Mouse (Mus musculus) liver, embryonic 14.5 days (tissue): ENCODE measurements around the gene Zscan26. TPM values are rescaled to one million over a fixed set of nuclear protein-coding genes. Genes with fewer than 3 reads are reported as not detected.
"Not testable (repeated sequence)": the region's sequence is repeated elsewhere in the genome, so short reads cannot be mapped to it uniquely, and the experiment has no call there.

ENCODE experiments used
- ATAC-seq: fragments of 200-750 bp; cut with Nextera tagmentation; 2 replicates; pipeline ENCODE4 v1.8.0; 2017; ENCODE audit warnings: moderate number of reproducible peaks, mild to moderate bottlenecking, moderate library complexity; ENCODE audit not compliant: insufficient read depth
- DNase-seq, 3 experiments: peaks; one replicate each; pipeline ENCODE4 v3.0.0-alpha.2; 2012 to 2013; ENCODE audit warnings: low read depth in 3 of 3, low spot score in 3 of 3
- H3K27ac ChIP-seq: fragments of 300-500 bp; sonication (generic); 2 replicates; pipeline ENCODE4 v1.5.1; 2014; ENCODE audit warnings: moderate library complexity, mild to moderate bottlenecking, control low read depth, inconsistent platforms
- H3K27me3 ChIP-seq: fragments of 300-500 bp; sonication (generic); 2 replicates; pipeline ENCODE4 v1.6.1; 2014; ENCODE audit warnings: mild to moderate bottlenecking, low read length, moderate library complexity; ENCODE audit not compliant: control insufficient read depth, insufficient read depth
- H3K36me3 ChIP-seq: fragments of 300-500 bp; sonication (generic); replicated peaks from 2 replicates; pipeline ENCODE4 v1.6.1; 2014; ENCODE audit warnings: low read depth; ENCODE audit not compliant: control insufficient read depth, insufficient read depth
- H3K4me1 ChIP-seq, 2 experiments: fragments of 200-500 bp in 1 of 2; fragments of 300-500 bp in 1 of 2; sonication (generic) in 1 of 2; replicated peaks; 2 replicates each; pipeline ENCODE4 v1.6.1; 2012 to 2014; ENCODE audit warnings: antibody characterized with exemption in 1 of 2, inconsistent platforms in 1 of 2, low read length in 1 of 2; ENCODE audit not compliant: control insufficient read depth in 2 of 2, insufficient read depth in 2 of 2
- H3K4me2 ChIP-seq: fragments of 300-500 bp; sonication (generic); 2 replicates; pipeline ENCODE4 v1.6.1; 2014; ENCODE audit warnings: low read depth, mild to moderate bottlenecking, control low read depth, moderate library complexity
- H3K4me3 ChIP-seq, 2 experiments: fragments of 200-500 bp in 1 of 2; fragments of 300-500 bp in 1 of 2; sonication (generic) in 1 of 2; 2 replicates each; pipeline ENCODE4 v1.5.1; 2012 to 2014; ENCODE audit warnings: low read depth in 2 of 2, low read length in 2 of 2, mild to moderate bottlenecking in 2 of 2, control low read depth in 1 of 2, inconsistent platforms in 1 of 2, moderate library complexity in 1 of 2; ENCODE audit not compliant: insufficient read depth in 1 of 2
- H3K9ac ChIP-seq: fragments of 300-500 bp; sonication (generic); replicated peaks from 2 replicates; pipeline ENCODE4 v1.6.1; 2014; ENCODE audit warnings: mild to moderate bottlenecking, control low read depth, moderate library complexity
- H3K9me3 ChIP-seq: fragments of 300-500 bp; sonication (generic); 2 replicates; pipeline ENCODE4 v1.6.1; 2016; ENCODE audit warnings: low read length, mixed read lengths; ENCODE audit not compliant: control insufficient read depth
- CTCF ChIP-seq: IDR thresholded peaks from 2 replicates; pipeline ENCODE4 v1.5.1; 2016; ENCODE audit warnings: antibody characterized with exemption, low read depth, control low read depth
- EP300 ChIP-seq: IDR thresholded peaks from 2 replicates; pipeline ENCODE4 v1.6.1; 2016; ENCODE audit warnings: antibody characterized with exemption, low read depth
- WGBS: fragments of 180-500 bp; shearing (Covaris S2); extraction: QIAGEN DNeasy Blood & Tissue Kit; methylation state at CpG from one replicate; pipeline ENCODE4 v1.1.7; 2014; ENCODE audit not compliant: insufficient replicate concordance; 5-methylcytosine and 5-hydroxymethylcytosine counted together
- polyA plus RNA-seq, 2 experiments: library from polyadenylated mRNA; depleted of rRNA in 1 of 2; stranded (reverse) in 1 of 2; unstranded in 1 of 2; fragments of >200 nt; fragmentation: Nextera tagmentation in 1 of 2; extraction: Ambion mirVana in 1 of 2; gene quantifications; 2 replicates each; pipeline versions ENCODE4 v1.2.1 to v1.2.3; 2012 to 2014

Gene Zscan26
- polyA plus RNA-seq, 2 experiments, result 4.2 to 9.5 TPM

GRCm38 (mm10) chr13:21401636-21402286 is 51.8 kb downstream of the Zscan26 start:
- peak overlapping the region; percentile 86 for H3K9ac ChIP-seq
- TF ChIP-seq EP300 (no peak), CTCF (no peak)
- no peak for DNase-seq
- 7% methylated on average over 12 of the region's 12 CpGs for whole genome bisulfite sequencing
- peak; percentile 40; the same call in 1 of the 2 replicates for ATAC-seq
- H3K4me2 ChIP-seq, result peak overlapping the region; percentile 88
- peaks cover 6 to 9% of the 10 kb centered on the region in 2 experiments; a peak in 3 of 4 replicates for H3K4me1 ChIP-seq
- no peaks in the 10 kb centered on the region for H3K27me3 ChIP-seq
- no peaks in the 10 kb centered on the region for H3K9me3 ChIP-seq
- peaks cover 8% of the 10 kb centered on the region for H3K36me3 ChIP-seq
- H3K4me3 ChIP-seq, result peak overlapping the region; percentile 72 to 80
- H3K27ac ChIP-seq, result peak overlapping the region; percentile 63

- ATAC-seq, result no peak
- peaks cover 10% of the 10 kb centered on the region for H3K36me3 ChIP-seq
- H3K27me3 ChIP-seq, result no peaks in the 10 kb centered on the region
- peak overlapping the region; percentile 88 for H3K4me2 ChIP-seq
- H3K9me3 ChIP-seq, result no peaks in the 10 kb centered on the region
- peak overlapping the region; percentile 63 for H3K27ac ChIP-seq
- peaks cover 6 to 9% of the 10 kb centered on the region in 2 experiments; a peak in 3 of 4 replicates for H3K4me1 ChIP-seq
- no peak for DNase-seq
- peak overlapping the region; percentile 86 for H3K9ac ChIP-seq
- WGBS, result 63% methylated on average over 3 of the region's 3 CpGs
- TF ChIP-seq CTCF (no peak), EP300 (no peak)
- peak overlapping the region; percentile 72 to 80; a peak in 3 of 4 replicates for H3K4me3 ChIP-seq
These were observed 52.4 kb downstream of the Zscan26 start for GRCm38 (mm10) chr13:21401166-21401565.

- H3K4me1 ChIP-seq, result peaks cover 6% of the 10 kb centered on the region in 2 experiments; a peak in 3 of 4 replicates
- no peak overlapping the region for H3K4me2 ChIP-seq
- TF ChIP-seq EP300 (no peak), CTCF (no peak)
- H3K27me3 ChIP-seq, result no peaks in the 10 kb centered on the region
- DNase-seq (no peak), ATAC-seq (no peak)
- no peak overlapping the region for H3K4me3 ChIP-seq
- peaks cover 25% of the 10 kb centered on the region for H3K36me3 ChIP-seq
- no peaks in the 10 kb centered on the region for H3K9me3 ChIP-seq
- 69% methylated on average over 2 of the region's 2 CpGs for WGBS
- no peak overlapping the region for H3K9ac ChIP-seq
- no peak overlapping the region for H3K27ac ChIP-seq
These were observed 56.0 kb downstream of the Zscan26 start for GRCm38 (mm10) chr13:21397486-21397885.

GRCm38 (mm10) chr13:21396048-21396447 is 57.5 kb downstream of the Zscan26 start:
- not testable (repeated sequence) for H3K4me1 ChIP-seq, H3K27me3 ChIP-seq, H3K9ac ChIP-seq, DNase-seq, H3K9me3 ChIP-seq, H3K27ac ChIP-seq, H3K4me2 ChIP-seq, H3K4me3 ChIP-seq
- peaks cover 37% of the 10 kb centered on the region for H3K36me3 ChIP-seq
- 0 out of 2 replicates have a peak, but pooled peaks have one; percentile 18 for ATAC-seq
- WGBS, result 90% methylated on average over 18 of the region's 18 CpGs

- H3K9me3 ChIP-seq, result no peaks in the 10 kb centered on the region
- H3K27ac ChIP-seq, result no peak overlapping the region
- 88% methylated on average over 6 of the region's 6 CpGs for whole genome bisulfite sequencing
- ATAC-seq (no peak), DNase-seq (no peak)
- no peak overlapping the region for H3K4me2 ChIP-seq
- H3K36me3 ChIP-seq, result peaks cover 40% of the 10 kb centered on the region
- TF ChIP-seq CTCF (no peak), EP300 (no peak)
- H3K9ac ChIP-seq, result no peak overlapping the region
- H3K27me3 ChIP-seq, result no peaks in the 10 kb centered on the region
- no peaks in the 10 kb centered on the region for H3K4me1 ChIP-seq
- H3K4me3 ChIP-seq, result no peak overlapping the region
These were observed 57.9 kb downstream of the Zscan26 start for GRCm38 (mm10) chr13:21395623-21396022.
